Mouse (Mus musculus) erythroblast, embryonic 14.5 days (primary cell): ENCODE results near the gene Ctnnb1.

ENCODE experiments used
- GATA1 ChIP-seq: IDR thresholded peaks from 2 replicates; pipeline ENCODE4 v1.6.1; 2012; ENCODE audit warnings: low read length, inconsistent platforms, mixed read lengths
- TAL1 ChIP-seq: IDR thresholded peaks from 3 replicates; pipeline ENCODE4 v1.6.1; 2012; ENCODE audit warnings: low read length, inconsistent platforms, mixed read lengths

- TF ChIP-seq TAL1 = no peak
- no peak for TF ChIP-seq GATA1
Measured at GRCm38 (mm10) chr9:120964224-120964623, 35.2 kb downstream of the Ctnnb1 start.
